Mouse (Mus musculus) layer of hippocampus, postnatal 36 days (tissue): ENCODE results near the gene Mvp. TPM values are rescaled to one million over a fixed set of nuclear protein-coding genes. Genes with fewer than 3 reads are reported as not detected.

Source experiments
- DNase-seq, 2 experiments: peaks; one replicate each; pipeline ENCODE4 v3.0.0; 2022
- total RNA-seq, 2 experiments: library from RNA; stranded (reverse); gene quantifications; 2 replicates each; pipeline ENCODE4 v1.2.3; 2021

The Mvp gene
- total RNA-seq, 2 experiments from 2014 or later, result 7.2 to 8.4 TPM

DNA sequence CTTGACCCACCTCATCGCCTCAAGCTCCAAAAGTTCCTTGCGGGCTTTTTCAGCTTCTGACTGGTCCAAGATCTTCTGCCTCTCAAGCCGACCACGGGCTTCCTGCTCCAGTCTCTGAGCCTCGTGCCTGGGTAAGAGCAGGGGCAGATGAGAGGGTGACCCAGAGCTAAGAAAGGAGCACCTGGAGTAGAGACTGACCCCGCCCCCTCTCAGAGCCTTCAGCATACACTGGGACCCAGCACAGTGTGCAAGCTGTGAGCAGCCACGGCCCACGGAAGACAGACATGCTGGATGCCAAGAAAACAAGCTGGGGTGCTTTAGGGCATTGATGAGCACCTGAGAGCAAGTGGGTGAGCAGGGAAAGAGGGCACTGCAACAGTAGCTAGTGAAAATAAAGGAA lies 25.6 kb downstream of the Mvp start:
- no peak for DNase-seq

DNA sequence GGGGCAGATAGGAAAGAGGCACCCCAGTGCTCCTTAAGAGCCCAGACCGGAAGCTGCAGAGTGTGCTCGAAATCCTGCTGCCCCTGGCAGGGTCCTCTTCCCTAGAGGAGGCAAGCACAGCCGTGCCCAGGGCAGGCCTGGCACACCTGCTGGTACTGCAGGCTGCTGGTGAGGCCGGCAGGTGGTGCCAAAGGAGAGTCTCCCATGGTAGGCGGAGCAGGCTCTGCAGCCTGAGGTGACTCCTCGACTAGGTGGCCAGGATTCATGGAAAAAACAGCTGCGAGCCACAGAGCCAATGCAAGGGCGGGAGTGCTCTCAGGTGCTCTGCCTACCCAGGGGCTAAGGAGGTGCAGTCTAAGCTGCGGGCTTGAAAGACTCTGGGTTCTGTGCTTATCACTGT lies 28.1 kb downstream of the Mvp start:
- no peak for DNase-seq

DNA sequence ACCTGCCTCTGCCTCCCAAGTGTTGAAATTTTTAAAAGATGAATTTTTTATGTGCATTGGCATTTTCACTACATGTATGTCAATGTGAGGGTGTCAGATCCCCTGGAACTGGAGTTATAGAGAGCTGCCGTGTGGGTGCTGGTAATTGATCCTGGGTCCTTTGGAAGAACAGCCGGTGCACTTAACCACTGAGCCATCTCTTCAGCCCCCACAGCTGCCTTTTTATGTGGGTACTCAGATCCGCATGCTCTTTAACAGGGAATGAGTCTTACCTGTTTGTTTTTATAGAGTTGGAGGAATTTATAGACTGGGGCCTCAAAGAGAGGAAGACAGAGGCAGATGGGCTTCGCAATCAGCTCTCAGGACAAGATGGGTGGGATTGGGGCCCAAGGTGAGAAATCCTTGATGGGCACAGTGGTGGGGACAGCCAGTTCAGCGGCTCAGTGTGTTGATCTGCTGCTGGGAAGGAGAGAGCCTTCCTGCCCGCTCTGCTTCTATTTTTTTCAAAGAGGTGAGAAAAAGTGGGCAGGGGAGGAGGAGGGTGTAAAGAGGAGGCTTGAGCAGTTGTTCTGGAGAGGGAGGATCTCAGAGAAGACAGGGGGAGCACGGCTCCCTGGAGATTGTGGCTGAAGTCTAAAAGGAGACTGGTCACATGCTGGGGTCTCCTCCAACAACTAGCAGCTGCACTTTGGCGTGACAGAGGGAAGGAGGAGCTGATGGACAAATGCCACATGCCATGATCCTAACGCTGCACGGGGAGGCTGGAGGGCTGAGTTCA lies 29.6 kb downstream of the Mvp start:
- DNase-seq, result no peak

DNA sequence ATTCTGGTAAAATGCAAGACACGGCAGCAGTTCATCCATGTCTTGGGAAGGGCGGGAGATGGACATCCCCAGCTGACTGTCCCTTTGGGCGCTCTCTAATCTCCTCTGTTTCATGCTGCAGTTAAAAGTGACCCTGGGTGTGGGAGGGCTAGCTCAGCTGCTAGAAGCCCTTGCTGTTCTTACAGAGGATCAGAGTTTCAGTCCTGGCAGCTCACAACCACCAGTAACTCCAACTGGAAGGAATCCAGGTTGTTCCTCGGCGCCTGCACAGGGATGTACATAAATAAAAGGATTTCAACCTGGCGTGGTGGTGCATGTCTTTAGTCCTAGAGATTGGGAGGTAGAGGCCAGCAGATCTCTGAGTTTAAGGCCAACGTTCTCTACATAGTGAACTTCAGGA lies 31.3 kb downstream of the Mvp start:
- no peak for DNase-seq

DNA sequence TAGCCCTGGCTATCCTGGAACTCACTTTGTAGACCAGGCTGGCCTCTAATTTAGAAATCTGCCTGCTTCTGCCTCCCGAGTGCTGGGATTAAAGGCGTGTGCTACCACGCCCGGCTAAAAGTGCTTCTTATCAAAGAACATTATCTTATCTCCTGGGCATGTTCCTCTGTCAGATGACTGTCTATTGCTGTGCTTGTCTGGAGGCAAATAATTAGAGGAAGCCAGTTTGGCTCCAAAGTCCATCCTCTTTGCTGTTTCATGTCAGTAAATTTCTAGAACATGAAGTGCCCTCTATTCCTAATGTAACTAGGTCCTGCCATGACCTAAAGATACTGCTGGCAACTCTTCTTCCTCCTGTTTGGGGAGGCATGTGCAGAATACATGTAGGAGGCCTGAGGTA lies 32.4 kb downstream of the Mvp start:
- DNase-seq, result no peak

DNA sequence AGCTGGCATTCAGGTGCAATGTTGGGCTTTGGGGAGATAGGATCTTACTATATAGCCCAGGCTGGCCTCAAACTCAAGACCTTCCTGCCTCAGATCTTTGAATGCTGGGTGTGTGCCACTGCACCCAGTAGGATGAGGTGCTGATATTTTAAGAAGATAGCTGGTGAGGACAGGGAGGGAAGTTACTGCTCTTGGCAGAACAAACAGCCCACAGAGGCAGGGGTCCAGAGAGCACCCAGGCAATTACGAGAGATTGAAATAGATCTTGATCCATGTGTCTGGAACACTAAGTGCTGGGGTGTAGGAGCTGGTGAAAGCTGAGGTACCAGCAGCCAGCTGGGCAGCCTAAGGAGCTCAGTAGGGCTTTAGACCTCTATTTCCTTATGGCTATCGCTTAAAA lies 32.8 kb downstream of the Mvp start:
- DNase-seq, result no peak

DNA sequence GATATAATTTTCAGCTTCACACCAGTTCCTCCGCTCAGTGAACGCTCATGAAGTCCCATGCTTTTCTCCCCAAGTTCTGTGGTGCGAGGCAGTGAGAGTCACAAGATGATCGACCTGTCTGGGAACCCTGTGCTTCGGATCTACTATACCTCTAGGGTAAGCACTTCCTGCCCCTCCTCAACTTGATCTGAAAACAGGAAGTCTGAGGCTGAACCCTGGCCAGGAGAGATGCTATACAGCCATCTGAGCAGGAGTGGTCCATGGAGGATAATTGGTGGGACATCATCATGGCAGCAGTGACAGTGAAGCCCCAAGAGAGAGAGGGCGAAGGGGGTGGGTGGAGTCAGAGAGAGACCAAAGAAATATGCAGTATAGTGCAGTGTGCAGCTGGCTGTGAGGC lies 35.6 kb downstream of the Mvp start:
- no peak for DNase-seq

DNA sequence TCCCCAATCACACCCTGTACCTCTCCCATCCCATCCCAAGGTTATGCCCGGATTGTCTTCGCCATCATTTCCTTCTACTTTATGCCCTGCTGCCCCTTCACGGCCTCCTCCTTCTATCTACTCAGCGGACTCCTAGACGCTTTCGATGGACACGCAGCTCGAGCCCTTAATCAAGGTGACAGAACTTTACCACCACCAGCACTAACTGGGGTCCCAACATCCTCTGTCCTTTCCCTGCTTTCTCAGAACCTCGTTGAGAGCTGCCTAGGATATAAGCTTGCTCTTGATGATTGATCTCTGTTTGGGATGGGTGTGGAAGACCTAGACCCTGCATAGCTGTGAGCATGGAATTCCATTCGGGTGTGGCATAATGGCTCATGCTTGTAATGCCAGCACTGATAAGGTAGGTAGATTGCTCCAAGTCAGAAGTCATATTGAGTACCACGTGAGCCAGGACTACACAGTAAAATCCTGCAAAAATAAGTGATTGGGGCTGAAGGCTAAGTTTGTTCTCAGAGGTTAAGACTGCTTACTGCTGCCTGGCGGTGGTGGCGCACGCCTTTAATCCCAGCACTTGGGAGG lies 37.5 kb downstream of the Mvp start:
- DNase-seq, result no peak

DNA sequence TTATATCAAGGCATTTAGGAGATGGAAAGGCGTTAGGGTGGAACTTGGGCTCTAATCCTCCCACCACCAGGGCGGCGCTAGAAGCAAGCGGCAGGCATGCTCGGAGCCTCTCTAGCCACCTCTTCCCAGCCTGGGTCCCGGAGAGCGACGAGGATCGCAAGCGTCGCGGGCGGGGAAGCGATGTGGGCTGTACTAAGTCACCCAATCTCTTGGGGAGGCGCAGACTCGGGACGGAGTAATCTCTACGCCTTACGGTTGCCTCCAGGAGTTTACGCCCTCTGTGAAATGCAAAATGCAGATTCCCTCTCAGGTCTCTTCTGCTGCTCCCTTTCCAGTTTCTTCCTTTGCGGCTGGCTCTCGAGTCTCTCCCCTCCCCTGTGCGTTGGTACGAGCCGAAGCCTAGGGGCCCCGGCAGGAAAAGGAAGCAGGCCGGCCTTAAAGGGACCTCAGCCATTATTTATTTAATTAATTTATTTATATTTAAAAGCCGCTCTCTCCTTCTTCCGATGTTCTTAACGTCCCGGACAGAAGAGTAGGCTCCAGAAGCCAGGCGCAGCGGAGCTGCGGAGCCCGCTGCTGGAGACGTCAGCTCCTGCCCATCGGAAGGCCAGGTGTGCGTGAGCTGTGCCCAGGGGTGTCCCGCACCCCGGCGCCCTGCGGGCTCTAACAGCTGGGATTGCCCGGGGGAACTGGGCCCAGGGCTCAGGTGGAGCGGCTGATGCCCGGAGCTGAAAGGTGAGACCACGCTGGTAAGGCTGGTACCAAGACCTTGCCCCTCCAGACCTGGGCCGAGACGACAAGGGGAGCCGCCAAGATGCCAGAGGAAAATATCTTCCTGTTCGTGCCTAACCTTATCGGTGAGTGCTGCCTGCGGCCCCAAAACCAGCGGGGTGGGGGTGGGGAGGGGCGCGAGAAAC lies 38.2 kb downstream of the Mvp start, which contains the start of gene Cdiptos:
Cdiptos (minus strand) TSS at position 149 of the 917 bp plus-strand sequence.
- peak; percentile 94 to 95 for DNase-seq

DNA sequence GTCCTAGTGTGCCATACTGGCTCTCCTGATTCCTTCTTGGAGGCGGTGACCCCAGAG lies 38.7 kb downstream of the Mvp start, which contains the start of gene Cdipt:
Cdipt (plus strand) TSS at position 22 of the 57 bp plus-strand sequence.
- no peak for DNase-seq

DNA sequence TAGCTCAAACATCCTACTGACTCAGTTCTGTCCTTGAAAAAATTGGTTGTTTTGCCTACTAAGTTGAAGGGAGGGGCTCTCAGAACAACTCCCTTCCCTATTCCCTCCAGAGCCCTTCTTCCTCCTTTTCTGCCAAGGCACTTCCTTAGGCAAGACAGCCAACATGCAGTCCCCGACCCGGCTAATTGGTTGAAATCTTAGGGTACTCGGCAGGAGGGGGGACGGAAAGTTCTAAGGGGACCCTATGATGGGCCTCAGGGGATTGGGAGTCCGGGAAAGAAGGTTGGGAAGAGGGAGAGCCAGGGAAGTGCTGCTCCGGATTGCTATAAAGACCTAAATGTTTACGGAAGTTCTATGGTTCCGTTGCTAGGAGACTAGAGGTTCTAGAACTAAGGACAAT lies 38.9 kb downstream of the Mvp start:
- no peak for DNase-seq

DNA sequence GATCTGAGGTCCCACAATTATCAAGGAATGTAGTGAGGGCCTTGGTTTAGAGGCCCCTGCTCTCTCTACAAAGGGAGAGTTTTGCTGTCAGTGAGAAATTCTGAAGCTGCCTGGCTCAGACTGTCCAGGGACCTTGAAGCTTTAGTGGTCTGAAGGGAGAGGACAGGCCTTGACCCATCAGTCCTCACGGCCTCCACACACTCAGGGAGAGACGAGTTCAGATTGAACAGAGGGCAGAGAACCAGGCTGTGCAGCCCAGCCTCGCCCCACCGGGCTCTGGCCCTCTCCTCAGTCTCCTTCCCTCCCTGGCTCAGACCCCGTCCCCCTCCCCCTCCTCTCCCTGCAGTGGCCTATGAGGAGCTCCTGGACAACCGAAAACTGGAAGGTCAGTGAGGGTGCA lies 47.1 kb downstream of the Mvp start:
- DNase-seq, result no peak

DNA sequence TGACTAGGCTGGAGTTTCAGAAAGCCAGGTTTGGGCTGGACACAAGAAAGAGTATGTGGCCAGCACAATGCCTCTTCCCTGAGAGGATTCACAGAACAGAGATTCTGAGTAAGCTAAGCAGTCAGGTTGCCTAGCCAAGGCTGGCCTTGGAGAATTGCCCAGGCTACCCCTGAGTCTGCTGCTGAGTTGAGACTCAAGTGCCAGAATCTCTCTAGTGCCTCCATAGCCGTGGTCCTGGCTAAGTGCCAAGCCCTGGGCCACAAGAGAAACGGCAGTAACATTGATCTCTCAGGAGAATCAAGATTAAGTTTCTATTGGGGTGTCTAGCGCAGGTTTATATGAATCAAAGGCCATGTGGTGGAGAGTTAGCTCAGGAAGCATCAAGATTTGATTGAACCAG lies 48.9 kb downstream of the Mvp start:
- DNase-seq, result no peak

DNA sequence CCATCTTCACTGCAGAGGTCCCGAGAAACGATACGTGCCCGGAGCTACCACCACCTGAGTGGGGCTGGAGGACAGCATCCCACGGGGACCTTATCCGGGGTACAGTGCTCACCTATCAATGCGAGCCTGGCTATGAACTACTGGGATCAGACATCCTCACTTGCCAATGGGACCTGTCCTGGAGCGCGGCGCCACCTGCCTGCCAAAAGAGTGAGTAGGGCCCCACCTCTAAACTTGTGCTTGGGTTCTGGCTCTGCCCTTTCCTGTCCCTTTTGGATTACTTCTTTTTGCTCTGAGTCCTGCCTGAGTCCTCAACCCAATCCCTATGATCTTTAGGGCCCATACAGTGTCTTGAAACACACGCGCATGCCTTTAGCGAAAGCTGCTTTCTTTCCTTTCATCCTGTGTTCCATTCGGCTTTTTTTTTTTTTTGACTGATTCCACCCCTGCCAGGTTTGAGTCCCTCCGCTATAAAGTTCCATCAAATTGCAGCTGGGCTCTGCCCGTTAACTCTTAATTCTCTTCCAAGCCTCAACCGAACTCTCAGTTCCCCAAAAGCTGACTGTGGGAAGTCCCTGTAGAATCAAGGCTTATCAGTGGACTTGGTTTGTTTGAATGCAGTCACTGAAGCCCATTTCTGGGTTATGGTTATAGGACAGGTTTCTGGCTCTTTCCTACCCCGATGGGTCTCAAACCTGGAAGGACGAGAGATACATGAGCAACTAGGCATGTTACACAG lies 50.7 kb downstream of the Mvp start:
- DNase-seq, result no peak

DNA sequence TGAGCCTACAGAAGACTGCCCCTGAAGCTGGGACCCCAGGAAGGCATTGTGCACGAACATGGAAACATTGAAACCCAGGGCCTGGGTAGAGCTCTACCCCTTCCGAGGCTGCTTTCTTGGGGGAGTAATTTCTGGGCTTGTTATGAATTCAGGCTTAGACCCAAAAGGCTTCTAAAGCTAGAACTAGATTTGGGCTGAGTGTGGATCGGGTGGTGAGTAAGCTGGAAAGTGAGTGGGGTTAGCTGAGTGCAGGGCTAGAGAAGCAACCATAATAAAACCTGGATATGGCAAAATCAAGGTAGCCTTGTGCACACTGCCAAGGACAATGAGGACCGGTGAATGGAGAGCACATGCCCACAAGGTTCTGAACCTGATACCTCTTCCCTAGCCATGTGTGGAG lies 52.5 kb downstream of the Mvp start:
- DNase-seq, result no peak

DNA sequence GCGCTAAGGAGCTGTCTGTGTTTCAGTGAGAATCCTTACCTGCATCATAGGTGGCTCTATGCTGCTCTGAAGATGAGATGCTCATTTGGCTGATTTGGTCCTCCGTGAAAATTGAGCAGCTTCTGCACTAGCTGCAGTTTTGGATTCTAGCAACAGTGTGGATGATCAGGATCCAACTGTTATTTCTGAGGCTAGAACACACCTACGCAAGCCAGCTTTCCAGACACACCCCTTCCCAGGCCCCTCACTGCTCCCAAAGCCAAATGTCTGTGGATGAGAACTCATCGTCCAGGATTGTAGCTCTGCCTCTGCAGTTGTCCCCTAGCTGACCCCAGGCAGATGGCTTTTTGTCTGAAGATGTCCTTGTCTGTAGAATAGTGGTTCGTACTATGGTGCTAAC lies 53.3 kb downstream of the Mvp start:
- DNase-seq, result peak; percentile 51 to 56

DNA sequence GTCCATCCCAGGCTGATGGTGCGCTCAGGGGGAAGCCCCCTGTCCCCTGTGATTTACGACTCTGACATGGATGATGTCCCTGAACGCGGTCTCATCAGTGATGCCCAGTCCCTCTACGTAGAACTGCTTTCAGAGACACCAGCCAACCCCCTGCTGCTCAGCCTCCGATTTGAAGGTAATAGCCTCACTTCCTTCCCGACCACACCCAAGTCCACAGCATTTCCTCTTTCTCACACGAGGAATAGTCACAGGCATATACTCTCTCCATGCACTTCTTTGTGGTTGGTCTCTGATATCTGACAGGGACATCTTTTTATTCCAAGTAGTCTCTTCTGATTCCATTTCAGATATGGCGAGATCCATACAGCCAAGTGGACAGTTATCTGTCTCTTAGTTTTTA lies 54.6 kb downstream of the Mvp start:
- DNase-seq, result no peak

DNA sequence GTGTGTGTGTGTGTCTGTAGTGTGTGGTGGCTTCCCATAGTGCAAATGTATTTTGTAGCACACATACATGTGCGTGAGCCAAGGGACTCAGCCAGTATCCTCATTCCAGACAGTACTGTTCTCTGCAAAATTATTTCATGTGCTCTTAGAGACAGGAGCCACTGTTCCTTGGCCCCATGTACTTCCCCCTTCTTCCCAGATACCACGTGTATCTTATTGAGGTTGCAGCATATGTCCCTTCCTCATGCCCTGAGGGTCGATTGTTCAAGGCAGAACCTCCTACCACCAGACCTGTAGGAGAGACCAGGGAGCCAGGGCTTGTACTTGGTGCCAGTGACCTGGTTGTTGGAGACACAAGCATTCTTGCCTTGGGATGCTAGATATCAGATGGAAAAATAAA lies 59.3 kb downstream of the Mvp start:
- no peak for DNase-seq

DNA sequence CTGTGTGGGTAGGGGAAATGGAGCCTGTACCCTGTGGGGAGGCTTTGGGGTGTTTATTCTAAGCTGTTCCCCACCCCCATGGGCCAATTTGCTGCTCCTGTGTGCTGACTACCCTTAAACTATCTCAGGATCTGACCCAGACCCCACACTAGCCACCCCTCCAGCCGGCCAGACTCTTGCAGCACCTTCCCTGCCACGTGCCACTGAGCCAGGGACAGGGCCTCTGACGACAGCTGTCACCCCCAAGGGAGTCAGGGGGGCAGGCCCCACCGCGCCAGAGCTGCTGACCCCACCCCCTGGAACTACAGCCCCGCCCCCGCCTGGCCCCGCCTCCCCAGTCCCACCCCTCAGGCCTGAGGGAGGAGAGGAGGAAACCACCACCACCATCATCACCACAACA lies 61.8 kb downstream of the Mvp start:
- no peak for DNase-seq

DNA sequence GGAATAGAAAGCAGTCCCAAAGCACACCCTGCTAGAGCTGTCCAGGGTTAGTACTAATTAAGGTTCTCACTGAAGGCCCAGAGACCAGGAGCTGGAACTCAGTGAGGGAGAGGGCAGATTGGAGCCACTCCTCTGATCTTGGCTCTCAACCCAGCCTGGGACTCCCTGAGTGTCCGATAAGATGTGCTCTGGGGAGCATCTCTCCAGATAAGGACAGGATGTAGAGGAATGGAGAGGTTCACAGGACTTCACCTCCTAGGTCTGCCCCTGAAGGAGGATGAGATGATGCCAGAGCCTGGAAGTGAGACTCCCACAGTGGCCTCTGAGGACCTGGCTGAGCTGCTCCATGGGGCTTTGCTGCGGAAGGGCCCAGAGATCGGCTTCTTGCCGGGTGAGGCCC lies 62.7 kb downstream of the Mvp start:
- no peak for DNase-seq

DNA sequence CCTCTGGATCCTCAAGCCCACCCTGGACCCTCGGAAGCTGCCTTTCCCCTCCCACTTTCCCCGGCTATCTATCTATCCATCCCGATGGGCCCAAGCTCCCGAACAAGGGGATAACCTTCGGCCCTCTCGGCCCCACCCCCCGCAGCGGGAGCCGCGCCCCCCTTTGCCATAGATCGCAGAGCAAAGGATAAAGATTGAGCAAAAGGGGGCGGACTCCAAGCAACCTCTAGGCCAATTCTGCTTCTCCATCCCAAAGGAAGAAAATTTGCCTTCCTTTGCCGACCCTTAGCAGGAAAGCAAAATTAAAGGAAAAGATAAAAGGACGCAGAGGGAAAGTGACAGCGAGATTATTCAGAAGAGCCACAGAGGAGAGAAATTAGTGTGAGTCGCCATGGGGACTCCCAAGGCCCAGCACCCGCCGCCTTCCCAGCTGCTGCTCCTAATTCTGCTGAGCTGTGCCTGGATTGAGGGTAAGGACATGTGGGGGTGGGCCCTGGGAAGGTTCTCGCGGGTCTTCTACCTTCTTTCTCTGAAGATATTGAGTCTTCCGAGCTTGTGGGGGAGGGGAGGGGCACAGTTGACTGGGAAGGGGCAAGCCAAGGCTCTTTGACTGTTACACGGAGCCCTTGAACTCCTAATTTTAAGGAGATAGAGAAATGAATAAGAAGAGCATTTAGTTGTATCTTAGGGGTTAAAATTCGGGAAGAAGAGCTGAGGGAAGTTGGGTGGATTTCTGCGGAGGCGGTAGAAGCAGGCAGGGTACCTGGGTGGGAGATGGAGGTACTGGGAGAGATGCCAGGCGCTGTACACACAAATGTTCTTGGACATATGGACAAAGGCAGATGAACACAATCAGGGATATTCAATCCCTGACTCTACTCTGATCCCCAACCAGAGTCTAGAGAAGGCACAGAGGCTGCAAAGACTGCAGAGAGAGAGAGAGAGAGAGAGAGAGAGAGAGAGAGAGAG lies 63.5 kb downstream of the Mvp start:
- peak in 1 of 2 experiments; percentile 60 for DNase-seq
